In genomic region chr10:25908027-25909012, GRCm38 (mm10) we compare ENCODE assay signal across 18 mouse cellular contexts.
DNase-seq lines count a peak whose midpoint lies in the region; ATAC-seq and TF ChIP-seq lines count a peak whose summit lies in the region.
"Had no signal": no experiment of that assay in that cellular context is flagged by ENCODE, and none has a peak within 500 bp of the region (broad histone marks: within the 10 kb centered on the region; RNA-seq: fewer than 3 reads in every experiment).

No protein-coding gene starts in this region.

- no peaks in the 10 kb centered on the region for H3K36me3 ChIP-seq in MEL (ENCODE audit: control insufficient read depth in 1 of 2, insufficient read depth in 2 of 2, low read length in 2 of 2)
- H3K36me3 ChIP-seq in midbrain, embryonic 13.5 days = no peaks in the 10 kb centered on the region
- H3K36me3 ChIP-seq: heart, embryonic 13.5 days; limb, embryonic 10.5 days had no signal

- no peak for TF ChIP-seq EP300 in MEL (IDR thresholded peaks at IDR 0.05; ENCODE audit: low read depth in 1 of 2, low read length in 2 of 2)

- H3K27ac ChIP-seq in layer of hippocampus, adult 2 months = no peak overlapping the region
- no peak overlapping the region for H3K27ac ChIP-seq in MEL (ENCODE audit: control insufficient read depth, low read depth, low read length)
- no peak overlapping the region for H3K27ac ChIP-seq in midbrain, embryonic 13.5 days
- H3K27ac ChIP-seq: heart, embryonic 13.5 days; limb, embryonic 10.5 days; liver, embryonic 14.5 days had no signal

- H3K79me2 ChIP-seq in MEL (ENCODE audit: control insufficient read depth, insufficient read depth, low read length, poor library complexity) = no peaks in the 10 kb centered on the region

- no peak for TF ChIP-seq POLR2A in MEL (IDR thresholded peaks at IDR 0.05; ENCODE audit: control insufficient read depth in 1 of 2, insufficient read depth in 1 of 2, low read depth in 1 of 2, low read length in 2 of 2, poor library complexity in 1 of 2)
- TF ChIP-seq POLR2A in brain, embryonic 14.5 days (IDR thresholded peaks at IDR 0.05; ENCODE audit: borderline replicate concordance, extremely low read depth, insufficient read depth, insufficient read length, poor library complexity, severe bottlenecking) = no peak

- no peak for TF ChIP-seq RAD21 in MEL (IDR thresholded peaks at IDR 0.05; ENCODE audit: low read depth, low read length)

- no peak overlapping the region for H3K4me3 ChIP-seq in layer of hippocampus, adult 2 months
- H3K4me3 ChIP-seq in MEL (ENCODE audit: control insufficient read depth in 1 of 2, insufficient read depth in 1 of 2, low read depth in 2 of 2, low read length in 2 of 2) = no peak overlapping the region
- no peak overlapping the region for H3K4me3 ChIP-seq in midbrain, embryonic 13.5 days (replicated peaks)
- H3K4me3 ChIP-seq: heart, embryonic 13.5 days; limb, embryonic 10.5 days had no signal

- 26% methylated on average over 10 of the region's 10 CpGs for WGBS in midbrain, embryonic 13.5 days

- peak; percentile 78 for ATAC-seq in midbrain, embryonic 13.5 days
- ATAC-seq in activated CD4-positive, CD25-positive, alpha-beta regulatory T cell, adult 4 months = no peak

- no peak overlapping the region for H3K9ac ChIP-seq in MEL (ENCODE audit: control insufficient read depth, low read depth, low read length, poor library complexity, severe bottlenecking)
- H3K9ac ChIP-seq in midbrain, embryonic 13.5 days (replicated peaks) = no peak overlapping the region
- H3K9ac ChIP-seq: heart, embryonic 13.5 days; liver, embryonic 14.5 days had no signal

- intact Hi-C loops in heart, postnatal 10 days (cut with DNase I) = no loop called here

- H3K4me1 ChIP-seq in MEL (ENCODE audit: control insufficient read depth in 1 of 2, insufficient read depth in 2 of 2, low read length in 2 of 2) = no peaks in the 10 kb centered on the region
- H3K4me1 ChIP-seq in midbrain, embryonic 13.5 days (replicated peaks) = peaks cover 5% of the 10 kb centered on the region; the same call in 1 of the 2 replicates
- H3K4me1 ChIP-seq: heart, embryonic 13.5 days; limb, embryonic 10.5 days had no signal

- TF ChIP-seq CTCF in layer of hippocampus, adult 2 months (conservative IDR thresholded peaks at IDR 0.05) = peak; percentile 45
- TF ChIP-seq CTCF in MEL (IDR thresholded peaks at IDR 0.05 in 2 of 3, conservative IDR thresholded peaks at IDR 0.05 in 1 of 3; ENCODE audit: control insufficient read depth in 1 of 3, insufficient read depth in 1 of 3, low read depth in 2 of 3, low read length in 3 of 3, poor library complexity in 1 of 3, severe bottlenecking in 1 of 3) = no peak
- peak; percentile 37; the same call in 1 of the 2 replicates for TF ChIP-seq CTCF in brain, embryonic 14.5 days (IDR thresholded peaks at IDR 0.05; ENCODE audit: borderline replicate concordance, extremely low read depth, insufficient read depth, insufficient read length)

- no peaks in the 10 kb centered on the region for H3K27me3 ChIP-seq in MEL (ENCODE audit: control insufficient read depth in 1 of 2, insufficient read depth in 2 of 2, low read length in 2 of 2)
- H3K27me3 ChIP-seq in midbrain, embryonic 13.5 days = no peaks in the 10 kb centered on the region
- H3K27me3 ChIP-seq: heart, embryonic 13.5 days had no signal

- no peak overlapping the region for H3K4me2 ChIP-seq in midbrain, embryonic 13.5 days (replicated peaks)
- H3K4me2 ChIP-seq: heart, embryonic 13.5 days had no signal

- DNase-seq in layer of hippocampus, adult 2 months (ENCODE audit: low spot score in 2 of 2) = no peak
- no peak for DNase-seq in layer of hippocampus, adult 9-11 months
- DNase-seq in MEL (ENCODE audit: low read depth, low spot score) = peak; percentile 2
- peak; percentile 43 for DNase-seq in brain, embryonic 14.5 days (ENCODE audit: low read depth)
- DNase-seq in heart, postnatal 10 days = no peak
- no peak for DNase-seq in gastrocnemius, adult 18-20 months (ENCODE audit: low spot score)
- DNase-seq: adrenal gland, adult 8-10 months; cerebellum, adult 8-10 months; kidney, adult 18-20 months; kidney, postnatal 4 days; layer of hippocampus, postnatal 36 days; lung, postnatal 10 days; thymus, postnatal 36 days had no signal

- no peaks in the 10 kb centered on the region for H3K9me3 ChIP-seq in MEL (replicated peaks; ENCODE audit: insufficient read depth, low read length)
- H3K9me3 ChIP-seq in midbrain, embryonic 13.5 days = no peaks in the 10 kb centered on the region
- H3K9me3 ChIP-seq: limb, embryonic 10.5 days had no signal

TF ChIP-seq in MEL, 35 proteins besides CTCF, POLR2A, EP300 and RAD21:
- TF ChIP-seq BHLHE40 (IDR thresholded peaks at IDR 0.05; ENCODE audit: borderline replicate concordance, low read depth, low read length) (no peak), POLR2AphosphoS2 (IDR thresholded peaks at IDR 0.05; ENCODE audit: low read length) (no peak), TBP (IDR thresholded peaks at IDR 0.05; ENCODE audit: low read depth, low read length) (no peak), MAZ (IDR thresholded peaks at IDR 0.05; ENCODE audit: low read depth, low read length) (no peak), MEF2A (IDR thresholded peaks at IDR 0.05; ENCODE audit: extremely low read depth, insufficient replicate concordance, low read depth, low read length, poor library complexity, severe bottlenecking) (no peak), RCOR1 (IDR thresholded peaks at IDR 0.05; ENCODE audit: low read depth, low read length) (no peak), E2F4 (IDR thresholded peaks at IDR 0.05; ENCODE audit: borderline replicate concordance, low read depth, low read length) (no peak), ZC3H11A (IDR thresholded peaks at IDR 0.05; ENCODE audit: low read depth, low read length) (no peak), ZMIZ1 (IDR thresholded peaks at IDR 0.05; ENCODE audit: low read depth, low read length) (no peak), ELF1 (IDR thresholded peaks at IDR 0.05; ENCODE audit: low read depth, low read length) (no peak), GABPA (IDR thresholded peaks at IDR 0.05; ENCODE audit: low read depth, low read length) (no peak), POLR2AphosphoS5 (IDR thresholded peaks at IDR 0.05; ENCODE audit: borderline replicate concordance, low read depth, low read length) (no peak), JUND (IDR thresholded peaks at IDR 0.05; ENCODE audit: low read depth, low read length) (no peak), NRF1 (IDR thresholded peaks at IDR 0.05; ENCODE audit: insufficient read depth, low read depth, low read length, poor library complexity, severe bottlenecking) (no peak), SMC3 (IDR thresholded peaks at IDR 0.05; ENCODE audit: low read depth, low read length) (no peak), KAT2A (conservative IDR thresholded peaks at IDR 0.05; ENCODE audit: low read depth, low read length) (no peak), MAFK (IDR thresholded peaks at IDR 0.05; ENCODE audit: borderline replicate concordance, low read depth, low read length) (no peak), MAX (IDR thresholded peaks at IDR 0.05; ENCODE audit: low read length) (no peak)

Comparison
In these comparisons a context has a peak if more than half of its experiments do, and no peak if none do; other contexts are left out.
1. DNase-seq: peak in MEL (single experiment) and brain, embryonic 14.5 days (single experiment); none in layer of hippocampus, adult 2 months (0 of 2), layer of hippocampus, adult 9-11 months (single experiment), heart, postnatal 10 days (0 of 2) and gastrocnemius, adult 18-20 months (single experiment).
2. CTCF ChIP-seq: peak in layer of hippocampus, adult 2 months (single experiment) and brain, embryonic 14.5 days (single experiment); none in MEL (0 of 3).